Mouse (Mus musculus) cerebellum, adult 2 months (tissue): ENCODE data around the gene Klhl11. TPM values are rescaled to one million over a fixed set of nuclear protein-coding genes. Genes with fewer than 3 reads are reported as not detected.

Experiments
- DNase-seq, 2 experiments: peaks; one replicate each; pipeline ENCODE4 v3.0.0; 2021
- H3K27ac ChIP-seq: fragments of 200-500 bp; 2 replicates; pipeline ENCODE4 v1.5.1; 2012; ENCODE audit warnings: low read length, control low read depth, inconsistent platforms; ENCODE audit not compliant: insufficient read depth
- H3K27me3 ChIP-seq: fragments of 200-500 bp; 2 replicates; pipeline ENCODE4 v1.6.1; 2012; ENCODE audit warnings: inconsistent platforms, mild to moderate bottlenecking, low read length, moderate library complexity; ENCODE audit not compliant: control insufficient read depth, insufficient read depth
- H3K4me1 ChIP-seq: fragments of 200-500 bp; 2 replicates; pipeline ENCODE4 v1.6.1; 2011; ENCODE audit warnings: low read length; ENCODE audit not compliant: control insufficient read depth, insufficient read depth
- H3K4me3 ChIP-seq: fragments of 200-500 bp; replicated peaks from 2 replicates; pipeline ENCODE3; 2011; ENCODE audit warnings: mild to moderate bottlenecking, low read depth, low read length, control low read depth; ENCODE audit not compliant: insufficient read depth
- CTCF ChIP-seq: fragments of 200-500 bp; IDR thresholded peaks from 2 replicates; pipeline ENCODE4 v1.5.1; 2011; ENCODE audit warnings: low read depth, mild to moderate bottlenecking, control low read depth, low read length, moderate library complexity, borderline replicate concordance; ENCODE audit not compliant: insufficient read depth
- POLR2A ChIP-seq: fragments of 200-500 bp; IDR thresholded peaks from 2 replicates; pipeline ENCODE4 v1.6.1; 2011; ENCODE audit warnings: low read length, control low read depth, borderline replicate concordance; ENCODE audit not compliant: insufficient read depth
- WGBS: fragments of 180-500 bp; shearing (Covaris S2); methylation state at CpG from one replicate; pipeline ENCODE4 v1.1.7; 2018; 5-methylcytosine and 5-hydroxymethylcytosine counted together
- polyA plus RNA-seq: library from polyadenylated mRNA; depleted of rRNA; stranded (reverse); fragments of >200 nt; gene quantifications from 2 replicates; pipeline ENCODE4 v1.2.3, GENCODE M21; 2012

The Klhl11 gene
- polyA plus RNA-seq, 1 experiment: 16.1 TPM

DNA sequence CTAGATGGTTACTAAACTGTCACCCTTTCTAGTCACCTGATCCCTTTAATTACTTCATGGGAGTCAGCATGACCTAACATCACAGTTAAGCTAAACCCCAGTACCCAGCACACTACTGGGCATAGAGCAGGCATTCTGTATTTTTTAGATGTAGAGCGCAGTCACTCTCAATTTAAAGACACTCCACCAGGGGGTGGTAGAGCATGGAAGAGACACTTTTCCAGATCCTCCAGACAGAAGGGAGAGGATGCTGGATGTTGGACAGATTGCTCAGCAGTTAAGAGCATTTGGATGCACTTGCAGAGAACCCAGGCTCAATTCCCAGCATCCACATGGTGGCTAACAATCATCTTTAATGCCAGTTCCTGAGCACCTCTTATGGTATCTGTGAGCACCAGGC, 39.8 kb upstream of the Klhl11 start:
- H3K27ac ChIP-seq: no peak overlapping the region
- H3K27me3 ChIP-seq: no peaks in the 10 kb centered on the region
- no peak overlapping the region for H3K4me3 ChIP-seq
- TF ChIP-seq CTCF (peak; percentile 40; the same call in 1 of the 2 replicates), POLR2A (no peak)
- peak in 1 of 2 experiments; percentile 45 for DNase-seq
- 93% methylated on average over 1 of the region's 1 CpGs for WGBS
- H3K4me1 ChIP-seq: peaks cover 4% of the 10 kb centered on the region; the same call in 1 of the 2 replicates

- H3K4me1 ChIP-seq: no peaks in the 10 kb centered on the region; the same call in 1 of the 2 replicates
- 98% methylated on average over 2 of the region's 2 CpGs for WGBS
- TF ChIP-seq CTCF (no peak), POLR2A (no peak)
- no peaks in the 10 kb centered on the region for H3K27me3 ChIP-seq
- DNase-seq: no peak
- H3K27ac ChIP-seq: no peak overlapping the region
- no peak overlapping the region for H3K4me3 ChIP-seq
Observed at GRCm38 (mm10) chr11:100510556-100510955, 38.0 kb upstream of the Klhl11 start.

DNA sequence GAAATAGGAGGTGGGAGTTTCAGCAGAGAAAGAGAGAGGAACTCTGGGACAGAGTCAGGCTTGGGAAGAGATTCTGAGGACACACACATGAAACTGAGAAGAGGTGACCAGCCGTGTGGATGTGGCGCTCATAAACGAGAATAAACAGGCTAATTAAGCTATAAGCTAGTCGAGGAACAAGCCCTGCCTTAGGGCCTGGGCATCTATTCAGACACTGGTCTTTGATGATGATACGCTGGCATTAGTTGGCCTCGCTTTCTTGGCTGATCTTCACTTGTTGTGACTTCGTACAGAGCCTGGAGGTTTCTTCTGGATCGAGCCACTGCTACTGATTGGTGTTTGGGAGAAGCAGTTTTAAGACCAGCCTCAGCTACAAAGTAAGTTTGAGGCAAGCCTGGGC, 33.5 kb upstream of the Klhl11 start:
- Histone ChIP-seq H3K4me1 (no peaks in the 10 kb centered on the region), H3K27me3 (no peaks in the 10 kb centered on the region), H3K27ac (no peak overlapping the region), H3K4me3 (no peak overlapping the region)
- no peak for DNase-seq
- WGBS: 96% methylated on average over 8 of the region's 8 CpGs
- TF ChIP-seq POLR2A (no peak), CTCF (no peak)

DNA sequence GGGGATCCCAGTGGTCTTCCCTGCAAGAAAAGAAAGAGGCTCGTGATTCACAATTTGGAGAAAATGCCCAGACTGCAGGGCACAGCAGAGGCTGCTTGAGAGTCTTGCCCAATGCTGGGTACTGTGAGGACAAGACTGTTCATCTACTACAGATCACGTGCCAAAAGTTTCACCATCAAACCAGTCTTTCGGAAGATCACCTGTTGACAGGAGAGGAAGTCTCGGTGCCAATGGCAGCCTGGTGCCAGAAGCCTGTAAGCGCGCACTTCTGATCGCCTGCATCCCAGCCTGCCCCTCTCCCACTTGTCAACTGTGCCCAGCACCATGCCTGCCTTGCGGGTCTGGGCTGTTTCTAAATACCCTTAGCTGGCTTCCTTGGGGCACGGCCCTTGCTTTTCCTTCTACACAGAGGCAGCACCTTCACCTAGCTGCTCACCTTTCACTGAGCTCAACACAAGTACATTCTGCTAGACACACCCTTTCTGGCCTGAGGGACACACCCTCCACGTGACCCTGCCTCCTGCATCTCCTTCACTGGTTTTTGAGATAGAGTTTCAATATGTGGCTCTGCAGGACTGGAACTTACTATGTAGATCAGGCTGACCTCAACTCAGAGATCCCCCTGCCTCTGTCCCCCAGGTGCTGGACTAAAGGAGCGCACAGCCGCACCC, 32.6 kb upstream of the Klhl11 start:
- H3K4me3 ChIP-seq: no peak overlapping the region
- no peaks in the 10 kb centered on the region for H3K27me3 ChIP-seq
- TF ChIP-seq POLR2A (no peak), CTCF (no peak)
- WGBS: 80% methylated on average over 12 of the region's 12 CpGs
- DNase-seq: no peak
- no peak overlapping the region for H3K27ac ChIP-seq
- no peaks in the 10 kb centered on the region for H3K4me1 ChIP-seq

- Histone ChIP-seq H3K4me3 (no peak overlapping the region), H3K27ac (no peak overlapping the region), H3K4me1 (no peaks in the 10 kb centered on the region), H3K27me3 (no peaks in the 10 kb centered on the region)
- WGBS: 65% methylated on average over 6 of the region's 6 CpGs
- no peak for DNase-seq
- TF ChIP-seq POLR2A (no peak), CTCF (no peak)
Observed at GRCm38 (mm10) chr11:100501321-100501720, 28.8 kb upstream of the Klhl11 start.

GRCm38 (mm10) chr11:100500651-100501050, 28.1 kb upstream of the Klhl11 start:
- 91% methylated on average over 7 of the region's 7 CpGs for WGBS
- H3K4me1 ChIP-seq: no peaks in the 10 kb centered on the region
- no peaks in the 10 kb centered on the region for H3K27me3 ChIP-seq
- no peak overlapping the region for H3K27ac ChIP-seq
- DNase-seq: no peak
- no peak overlapping the region for H3K4me3 ChIP-seq
- TF ChIP-seq CTCF (no peak), POLR2A (no peak)

DNA sequence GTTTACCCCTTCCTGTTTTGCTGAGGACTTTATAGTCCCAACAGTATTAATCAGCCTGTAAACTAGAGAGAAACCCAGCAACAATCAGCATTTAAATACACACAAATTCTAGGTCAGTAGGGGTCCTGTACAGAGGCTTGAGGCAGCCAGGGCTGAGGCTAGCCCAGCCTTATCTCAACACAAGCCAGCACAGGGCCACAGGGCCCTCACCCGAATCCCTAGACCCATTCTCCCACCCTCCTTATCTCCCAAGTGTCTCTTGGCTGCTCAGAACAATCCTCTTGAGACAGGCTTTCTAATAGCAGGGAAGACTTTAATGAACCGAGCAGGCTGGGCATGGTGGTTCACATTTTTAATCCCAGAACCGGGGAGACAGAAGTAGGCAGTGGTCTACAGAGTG, 27.7 kb upstream of the Klhl11 start:
- H3K4me3 ChIP-seq: no peak overlapping the region
- WGBS: 92% methylated on average over 3 of the region's 3 CpGs
- TF ChIP-seq POLR2A (no peak), CTCF (no peak)
- DNase-seq: no peak
- no peak overlapping the region for H3K27ac ChIP-seq
- no peaks in the 10 kb centered on the region for H3K27me3 ChIP-seq
- H3K4me1 ChIP-seq: no peaks in the 10 kb centered on the region

DNA sequence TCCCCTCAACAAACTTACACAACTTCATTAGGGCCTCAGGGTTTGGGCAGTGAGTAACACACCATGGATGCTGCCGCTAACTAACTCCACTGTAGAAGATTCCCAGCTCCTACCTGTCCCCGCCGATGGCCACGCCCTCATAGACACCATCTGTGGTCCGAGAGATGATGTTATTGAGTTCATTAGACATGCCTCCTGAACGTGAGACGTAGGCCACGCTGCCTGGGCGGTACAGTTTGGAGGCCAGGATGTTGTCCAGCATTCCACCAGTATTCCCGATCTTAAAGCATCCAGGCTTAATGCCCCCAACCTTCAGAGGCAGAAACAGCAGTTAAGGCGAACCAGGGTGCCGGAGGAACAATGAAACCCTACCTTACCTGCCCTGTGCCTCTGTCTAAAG, 21.2 kb upstream of the Klhl11 start:
- peak overlapping the region; percentile 89 for H3K4me3 ChIP-seq
- H3K4me1 ChIP-seq: no peaks in the 10 kb centered on the region
- 84% methylated on average over 12 of the region's 12 CpGs for WGBS
- no peak for TF ChIP-seq POLR2A
- peak; percentile 33 to 38 for DNase-seq
- H3K27me3 ChIP-seq: no peaks in the 10 kb centered on the region
- H3K27ac ChIP-seq: peak overlapping the region; percentile 71; the same call in 1 of the 2 replicates
